Mouse (Mus musculus) forelimb bud, embryonic 11.5 days (tissue): ENCODE measurements at regions not wholly inside any gene's neighbourhood (a gene's known extent, or its start where the extent isn't known, plus 50 kb on each side); places are given as distances from the start of the nearest gene placed in this dataset.

Experiments used
- DNase-seq: peaks from one replicate; pipeline ENCODE4 v3.0.0-alpha.2; 2012; ENCODE audit warnings: low read depth, low spot score

- DNase-seq: no peak
These were observed 56.4 kb downstream of the Cyp26a1 start for GRCm38 (mm10) chr19:37754024-37754423.

- no peak for DNase-seq
These were observed 57.8 kb downstream of the Cyp26a1 start for GRCm38 (mm10) chr19:37755372-37755771.

GRCm38 (mm10) chr19:37769376-37769775 lies 71.8 kb downstream of the Cyp26a1 start:
- no peak for DNase-seq

- DNase-seq: no peak
These were observed 74.4 kb downstream of the Cyp26a1 start for GRCm38 (mm10) chr19:37771956-37772355.

GRCm38 (mm10) chr19:37774551-37774950 lies 77.0 kb downstream of the Cyp26a1 start:
- DNase-seq: no peak

GRCm38 (mm10) chr19:37774966-37775365 lies 77.4 kb downstream of the Cyp26a1 start:
- no peak for DNase-seq

- DNase-seq: no peak
These were observed 80.4 kb downstream of the Cyp26a1 start for GRCm38 (mm10) chr19:37777961-37778360.

GRCm38 (mm10) chr19:37778568-37778967 lies 81.0 kb downstream of the Cyp26a1 start:
- DNase-seq: no peak

GRCm38 (mm10) chr19:37788540-37788939 lies 90.9 kb downstream of the Cyp26a1 start:
- DNase-seq: no peak

- DNase-seq: no peak
These were observed 92.1 kb downstream of the Cyp26a1 start for GRCm38 (mm10) chr19:37789576-37790180.

GRCm38 (mm10) chr19:37790281-37791073 lies 92.9 kb downstream of the Cyp26a1 start:
- DNase-seq: no peak

- no peak for DNase-seq
These were observed 95.6 kb downstream of the Cyp26a1 start for GRCm38 (mm10) chr19:37793176-37793575.

GRCm38 (mm10) chr19:37795552-37796343 lies 98.2 kb downstream of the Cyp26a1 start:
- no peak for DNase-seq

- peak; percentile 76 for DNase-seq
These were observed 102.6 kb downstream of the Cyp26a1 start for GRCm38 (mm10) chr19:37800161-37800660.

GRCm38 (mm10) chr19:37809666-37810065 lies 112.1 kb downstream of the Cyp26a1 start:
- no peak for DNase-seq

- no peak for DNase-seq
These were observed 116.8 kb downstream of the Cyp26a1 start for GRCm38 (mm10) chr19:37814089-37815073.

- DNase-seq: no peak
These were observed 118.0 kb downstream of the Cyp26a1 start for GRCm38 (mm10) chr19:37815627-37816026.

GRCm38 (mm10) chr19:37821243-37821642 lies 123.6 kb downstream of the Cyp26a1 start:
- no peak for DNase-seq

GRCm38 (mm10) chr19:37821671-37822190 lies 124.1 kb downstream of the Cyp26a1 start:
- DNase-seq: no peak

GRCm38 (mm10) chr19:37824155-37824554 lies 126.6 kb downstream of the Cyp26a1 start:
- DNase-seq: no peak

- DNase-seq: no peak
These were observed 133.8 kb downstream of the Cyp26a1 start for GRCm38 (mm10) chr19:37831406-37831805.
